Mouse (Mus musculus) limb, embryonic 12.5 days (tissue): ENCODE results near the gene Prc1. TPM values are rescaled to one million over a fixed set of nuclear protein-coding genes. Genes with fewer than 3 reads are reported as not detected.

Source experiments
- ATAC-seq: fragments of 200-750 bp; cut with Nextera tagmentation; 2 replicates; pipeline ENCODE4 v1.8.0; 2017; ENCODE audit warnings: low read depth, moderate TSS enrichment; ENCODE audit not compliant: insufficient number of reproducible peaks, insufficient read depth, low FRiP score, low TSS enrichment
- H3K27ac ChIP-seq: fragments of 300-500 bp; sonication (generic); 2 replicates; pipeline ENCODE4 v1.5.1; 2016; ENCODE audit warnings: mild to moderate bottlenecking, moderate library complexity
- H3K27me3 ChIP-seq: fragments of 300-500 bp; sonication (generic); 2 replicates; pipeline ENCODE4 v1.6.1; 2016; ENCODE audit warnings: mild to moderate bottlenecking, moderate library complexity
- H3K36me3 ChIP-seq: fragments of 300-500 bp; sonication (generic); 2 replicates; pipeline ENCODE4 v1.6.1; 2016; ENCODE audit warnings: mild to moderate bottlenecking, moderate library complexity
- H3K4me1 ChIP-seq: fragments of 300-500 bp; sonication (generic); replicated peaks from 2 replicates; pipeline ENCODE4 v1.6.1; 2016
- H3K4me2 ChIP-seq: fragments of 300-500 bp; sonication (generic); 2 replicates; pipeline ENCODE4 v1.6.1; 2016; ENCODE audit warnings: mild to moderate bottlenecking, moderate library complexity
- H3K4me3 ChIP-seq: fragments of 300-500 bp; sonication (generic); replicated peaks from 2 replicates; pipeline ENCODE4 v1.5.1; 2016; ENCODE audit warnings: mild to moderate bottlenecking
- H3K9ac ChIP-seq: fragments of 300-500 bp; sonication (generic); replicated peaks from 2 replicates; pipeline ENCODE4 v1.6.1; 2016; ENCODE audit warnings: mild to moderate bottlenecking, moderate library complexity
- H3K9me3 ChIP-seq: fragments of 300-500 bp; sonication (generic); 2 replicates; pipeline ENCODE4 v1.6.1; 2016; ENCODE audit warnings: mild to moderate bottlenecking, moderate library complexity
- WGBS: fragments of 180-500 bp; shearing (Covaris S2); methylation state at CpG from one replicate; pipeline ENCODE4 v1.1.7; 2016; 5-methylcytosine and 5-hydroxymethylcytosine counted together
- polyA plus RNA-seq: library from polyadenylated mRNA; unstranded; fragments of >200 nt; fragmentation: Nextera tagmentation; extraction: Ambion mirVana; gene quantifications from 2 replicates; pipeline ENCODE4 v1.2.1, GENCODE M21; 2016

Gene Prc1
- polyA plus RNA-seq, 1 experiment from 2014 or later = 133 TPM

DNA sequence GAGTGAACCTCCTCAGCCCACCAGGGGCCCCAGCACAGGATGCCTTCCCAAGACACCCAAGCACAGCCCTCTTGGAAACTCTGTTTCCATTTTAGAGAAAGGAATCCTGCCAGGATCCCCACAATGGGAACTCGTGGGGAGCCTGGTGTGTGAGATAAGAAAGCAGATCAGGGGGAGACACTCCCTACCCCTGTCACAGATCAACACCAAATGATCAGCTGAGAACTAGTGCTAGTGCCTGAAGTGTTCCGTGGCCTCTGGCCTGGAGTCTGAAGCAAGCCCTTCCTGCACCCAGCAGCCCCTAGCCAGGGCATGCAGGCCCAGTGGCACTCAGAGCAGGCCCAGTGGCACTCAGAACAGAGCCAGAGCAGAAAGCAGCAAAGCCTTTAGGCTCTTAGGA is 56.6 kb downstream of the Prc1 start:
- peaks cover 52% of the 10 kb centered on the region for H3K36me3 ChIP-seq
- no peak overlapping the region for H3K27ac ChIP-seq
- H3K4me2 ChIP-seq = no peak overlapping the region
- no peaks in the 10 kb centered on the region for H3K9me3 ChIP-seq
- ATAC-seq = no peak
- H3K4me3 ChIP-seq = no peak overlapping the region
- 76% methylated on average over 2 of the region's 2 CpGs for WGBS
- no peaks in the 10 kb centered on the region for H3K27me3 ChIP-seq
- H3K9ac ChIP-seq = no peak overlapping the region
- peaks cover 21% of the 10 kb centered on the region for H3K4me1 ChIP-seq

DNA sequence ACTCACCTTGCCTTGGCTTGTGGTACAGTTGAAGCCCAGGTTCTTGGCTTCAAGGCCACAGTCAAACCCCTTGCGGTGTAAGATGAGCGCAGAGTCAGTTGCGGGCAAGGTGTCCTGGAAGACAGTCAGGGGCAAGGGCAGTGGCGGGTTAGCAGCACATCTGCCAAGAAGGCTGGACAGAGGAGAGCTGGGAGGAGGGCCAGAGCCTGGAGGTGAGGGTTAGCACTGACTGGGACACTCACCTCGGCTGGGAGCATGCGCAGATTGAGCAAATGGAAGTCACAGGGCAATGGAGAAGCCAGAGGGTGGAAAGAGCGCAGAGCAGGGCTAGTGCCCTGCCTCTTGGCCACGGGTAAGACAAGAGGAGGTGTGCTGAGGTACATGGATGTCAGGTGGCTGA is 58.7 kb downstream of the Prc1 start:
- H3K9ac ChIP-seq = no peak overlapping the region; the same call in 1 of the 2 replicates
- peaks cover 4% of the 10 kb centered on the region for H3K4me1 ChIP-seq
- H3K36me3 ChIP-seq = peaks cover 73% of the 10 kb centered on the region
- ATAC-seq = no peak
- 90% methylated on average over 8 of the region's 8 CpGs for WGBS
- no peaks in the 10 kb centered on the region for H3K27me3 ChIP-seq
- H3K4me3 ChIP-seq = no peak overlapping the region
- H3K4me2 ChIP-seq = no peak overlapping the region
- no peak overlapping the region for H3K27ac ChIP-seq
- H3K9me3 ChIP-seq = no peaks in the 10 kb centered on the region

DNA sequence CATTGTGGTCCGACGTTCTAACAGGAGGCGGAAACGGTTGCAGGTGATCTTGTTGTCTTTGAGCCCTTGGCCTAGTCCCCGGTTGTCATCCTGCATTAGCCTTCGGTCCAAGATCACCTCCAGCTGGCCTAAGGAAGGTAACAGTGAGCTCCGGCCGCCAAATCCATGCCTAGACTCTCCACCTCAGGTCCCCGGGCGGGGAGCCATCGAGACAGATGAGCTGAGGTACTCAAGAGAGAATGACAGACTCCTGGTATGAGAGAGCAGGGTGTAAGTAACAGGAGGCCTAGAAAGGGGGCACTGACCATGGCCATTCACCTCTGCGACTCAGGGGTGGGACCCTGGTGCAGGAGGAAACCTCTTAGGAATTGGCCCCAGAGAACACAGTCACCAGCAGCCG is 62.1 kb downstream of the Prc1 start:
- Histone ChIP-seq H3K27ac (0 out of 2 replicates have a peak overlapping the region, but pooled peaks have one; percentile 45), H3K9ac (no peak overlapping the region), H3K27me3 (no peaks in the 10 kb centered on the region), H3K4me3 (no peak overlapping the region), H3K36me3 (peaks cover 91% of the 10 kb centered on the region), H3K4me2 (no peak overlapping the region), H3K9me3 (no peaks in the 10 kb centered on the region), H3K4me1 (no peaks in the 10 kb centered on the region)
- WGBS = 89% methylated on average over 13 of the region's 13 CpGs
- no peak for ATAC-seq

DNA sequence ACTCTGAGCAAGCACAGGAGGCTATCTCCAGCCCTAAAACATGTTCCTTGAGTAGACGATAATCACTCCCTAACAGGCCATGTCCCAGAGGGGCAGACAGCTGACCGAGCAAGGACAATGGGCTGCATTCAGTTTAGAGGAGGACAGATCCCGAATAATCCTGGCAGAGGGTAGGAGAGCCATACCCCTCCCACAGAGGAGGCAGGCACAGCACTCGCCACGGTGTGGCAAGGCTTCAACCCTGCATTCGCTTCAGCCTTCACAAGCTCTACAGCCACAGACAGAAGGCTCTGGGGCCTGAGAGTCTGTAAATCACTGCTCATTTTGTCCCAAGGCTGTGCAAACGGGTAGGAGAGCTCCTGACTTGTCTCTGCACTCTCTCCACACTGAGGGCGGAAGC is 62.9 kb downstream of the Prc1 start:
- Histone ChIP-seq H3K4me2 (no peak overlapping the region), H3K4me1 (no peaks in the 10 kb centered on the region), H3K27me3 (no peaks in the 10 kb centered on the region), H3K9ac (no peak overlapping the region), H3K9me3 (no peaks in the 10 kb centered on the region), H3K36me3 (peaks cover 93% of the 10 kb centered on the region), H3K27ac (peak overlapping the region; percentile 45; the same call in 1 of the 2 replicates), H3K4me3 (no peak overlapping the region)
- no peak for ATAC-seq
- WGBS = 79% methylated on average over 8 of the region's 8 CpGs

DNA sequence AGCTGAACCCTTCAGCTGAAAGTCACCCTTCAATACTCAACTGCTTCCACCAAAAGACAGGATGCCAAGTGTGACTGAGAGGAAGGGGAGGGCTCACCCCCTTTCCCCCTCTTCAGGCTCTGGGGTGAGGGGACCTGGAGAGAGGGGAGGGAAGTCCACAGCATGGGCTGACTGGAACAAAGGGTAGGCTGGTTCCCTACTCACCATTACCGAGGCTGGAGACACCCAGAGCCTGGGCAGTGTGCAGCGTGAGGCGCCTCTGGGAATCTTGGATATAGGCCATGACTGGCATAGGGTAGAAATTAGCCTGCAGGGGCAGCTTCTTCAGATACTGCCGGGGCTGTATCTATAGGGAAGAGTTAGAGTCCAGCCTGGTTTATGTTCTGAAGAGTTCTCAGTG is 63.8 kb downstream of the Prc1 start:
- Histone ChIP-seq H3K27ac (no peak overlapping the region), H3K4me3 (no peak overlapping the region), H3K36me3 (peaks cover 93% of the 10 kb centered on the region), H3K9ac (no peak overlapping the region), H3K9me3 (no peaks in the 10 kb centered on the region), H3K4me1 (no peaks in the 10 kb centered on the region), H3K27me3 (no peaks in the 10 kb centered on the region), H3K4me2 (no peak overlapping the region)
- ATAC-seq = no peak
- 84% methylated on average over 4 of the region's 4 CpGs for WGBS

DNA sequence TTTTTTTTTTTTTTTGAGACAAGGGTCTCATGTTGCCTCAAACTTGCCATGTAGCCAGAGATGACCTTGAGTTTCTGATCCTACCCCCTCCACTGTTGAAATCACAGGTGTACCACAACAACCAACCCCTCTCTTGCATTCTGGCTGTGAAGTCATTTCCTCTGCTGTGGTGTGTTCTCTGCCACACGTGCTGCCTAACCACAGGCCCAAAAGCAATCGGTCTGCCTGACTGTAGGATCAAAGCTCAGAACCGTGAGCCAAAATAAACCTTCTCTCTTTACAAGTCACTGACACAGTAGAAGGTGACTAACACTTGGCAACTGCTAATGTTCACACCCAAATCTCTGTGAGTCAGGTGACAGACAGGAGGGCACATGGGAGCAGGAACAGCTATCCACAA is 66.2 kb downstream of the Prc1 start:
- Histone ChIP-seq H3K27ac (no peak overlapping the region), H3K4me2 (no peak overlapping the region), H3K4me1 (no peaks in the 10 kb centered on the region), H3K36me3 (peaks cover 96% of the 10 kb centered on the region), H3K9me3 (no peaks in the 10 kb centered on the region), H3K27me3 (no peaks in the 10 kb centered on the region), H3K4me3 (no peak overlapping the region), H3K9ac (no peak overlapping the region)
- ATAC-seq = no peak
- WGBS = 56% methylated on average over 3 of the region's 3 CpGs

DNA sequence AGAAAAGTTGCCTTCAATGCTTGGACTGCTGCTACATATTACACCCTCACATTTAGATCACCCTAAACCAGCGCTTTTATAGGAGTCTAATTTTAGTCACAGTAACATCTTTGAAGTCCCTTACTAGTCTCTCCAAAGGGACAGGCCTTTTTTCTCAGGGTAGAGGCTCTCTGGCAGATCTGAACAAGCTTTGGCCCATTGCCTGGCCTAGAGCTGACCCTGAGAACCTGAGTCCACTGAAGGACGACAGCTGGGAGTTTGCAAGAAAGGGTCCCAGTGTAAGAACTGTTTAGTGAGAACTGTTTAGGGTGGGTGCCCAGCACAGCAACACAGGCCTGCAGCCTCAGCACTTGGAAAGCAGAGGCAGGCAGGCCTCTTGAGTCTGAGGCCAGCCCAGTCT is 71.5 kb downstream of the Prc1 start:
- Histone ChIP-seq H3K27me3 (no peaks in the 10 kb centered on the region), H3K4me1 (peaks cover 19% of the 10 kb centered on the region), H3K27ac (no peak overlapping the region), H3K4me3 (no peak overlapping the region), H3K9me3 (no peaks in the 10 kb centered on the region), H3K36me3 (peaks cover 74% of the 10 kb centered on the region), H3K9ac (no peak overlapping the region), H3K4me2 (no peak overlapping the region)
- WGBS = 87% methylated on average over 2 of the region's 2 CpGs
- no peak for ATAC-seq

Other genes starting within 250 kb of the Prc1 start
- gene Idh2, start 179.1 kb upstream of the Prc1 start, polyA plus RNA-seq = 555 and 566 TPM in 2 replicates
- 12.2 and 13.5 TPM in 2 replicates for gene Sema4b, start 107.6 kb upstream of the Prc1 start, polyA plus RNA-seq
- gene Cib1, start 61.6 kb upstream of the Prc1 start, polyA plus RNA-seq = 47.5 and 49.7 TPM in 2 replicates
- gene Gdpgp1, start 61.6 kb upstream of the Prc1 start, polyA plus RNA-seq = 3.2 and 3.7 TPM in 2 replicates
- gene Ttll13, start 48.1 kb upstream of the Prc1 start, polyA plus RNA-seq = 0.41 and 0.79 TPM in 2 replicates
- 50.3 and 53.7 TPM in 2 replicates for gene Ngrn, start 33.2 kb upstream of the Prc1 start, polyA plus RNA-seq
- gene Vps33b, start 24.8 kb upstream of the Prc1 start, polyA plus RNA-seq = 12.6 and 13.7 TPM in 2 replicates
- 12.6 and 13.9 TPM in 2 replicates for gene Rccd1, start 30.0 kb downstream of the Prc1 start, polyA plus RNA-seq
- 56.9 and 61.8 TPM in 2 replicates for gene Unc45a, start 46.6 kb downstream of the Prc1 start, polyA plus RNA-seq
- 25.8 and 29.6 TPM in 2 replicates for gene Hddc3, start 48.7 kb downstream of the Prc1 start, polyA plus RNA-seq
- 25.7 and 31.7 TPM in 2 replicates for gene Man2a2, start 76.9 kb downstream of the Prc1 start, polyA plus RNA-seq
- gene Fes, start 93.5 kb downstream of the Prc1 start, polyA plus RNA-seq = 10.2 and 11.0 TPM in 2 replicates
- 10.7 and 13.2 TPM in 2 replicates for gene Furin, start 111.0 kb downstream of the Prc1 start, polyA plus RNA-seq
- 42.1 and 45.3 TPM in 2 replicates for gene Blm, start 240.7 kb downstream of the Prc1 start, polyA plus RNA-seq